Mouse (Mus musculus) midbrain, embryonic 16.5 days (tissue): ENCODE measurements around the gene Pcsk2. TPM values are rescaled to one million over a fixed set of nuclear protein-coding genes. Genes with fewer than 3 reads are reported as not detected.

Experiments used
- ATAC-seq: fragments of 200-750 bp; cut with Nextera tagmentation; 2 replicates; pipeline ENCODE4 v1.8.0; 2017; ENCODE audit warnings: moderate TSS enrichment
- H3K27ac ChIP-seq: fragments of 300-500 bp; sonication (generic); 2 replicates; pipeline ENCODE4 v1.5.1; 2014; ENCODE audit warnings: mild to moderate bottlenecking, low read length, mixed read lengths
- H3K27me3 ChIP-seq: fragments of 300-500 bp; sonication (generic); 2 replicates; pipeline ENCODE4 v1.6.1; 2014; ENCODE audit warnings: low read depth, low read length, mixed read lengths; ENCODE audit not compliant: control insufficient read depth, insufficient read depth
- H3K36me3 ChIP-seq: fragments of 300-500 bp; sonication (generic); 2 replicates; pipeline ENCODE4 v1.6.1; 2014; ENCODE audit warnings: mild to moderate bottlenecking, low read length, moderate library complexity, mixed read lengths; ENCODE audit not compliant: control insufficient read depth, insufficient read depth
- H3K4me1 ChIP-seq: fragments of 300-500 bp; sonication (generic); 2 replicates; pipeline ENCODE4 v1.6.1; 2014; ENCODE audit warnings: mild to moderate bottlenecking, low read length, mixed read lengths; ENCODE audit not compliant: control insufficient read depth, insufficient read depth
- H3K4me2 ChIP-seq: fragments of 300-500 bp; sonication (generic); 2 replicates; pipeline ENCODE4 v1.6.1; 2014; ENCODE audit warnings: mild to moderate bottlenecking, low read length, mixed read lengths
- H3K4me3 ChIP-seq: fragments of 300-500 bp; sonication (generic); 2 replicates; pipeline ENCODE4 v1.5.1; 2014; ENCODE audit warnings: low read depth, mild to moderate bottlenecking, low read length, moderate library complexity, mixed read lengths
- H3K9ac ChIP-seq: fragments of 300-500 bp; sonication (generic); 2 replicates; pipeline ENCODE4 v1.6.1; 2014; ENCODE audit warnings: low read depth, low read length, mixed read lengths
- H3K9me3 ChIP-seq: fragments of 300-500 bp; sonication (generic); replicated peaks from 2 replicates; pipeline ENCODE4 v1.6.1; 2014; ENCODE audit warnings: mild to moderate bottlenecking, low read length, mixed read lengths; ENCODE audit not compliant: control insufficient read depth, poor library complexity, severe bottlenecking
- WGBS: fragments of 180-500 bp; shearing (Covaris S2); extraction: QIAGEN DNeasy Blood & Tissue Kit; methylation state at CpG from one replicate; pipeline ENCODE4 v1.1.7; 2014; 5-methylcytosine and 5-hydroxymethylcytosine counted together
- polyA plus RNA-seq: library from polyadenylated mRNA; unstranded; fragments of >200 nt; fragmentation: Nextera tagmentation; extraction: Ambion mirVana; gene quantifications from 2 replicates; pipeline ENCODE4 v1.2.1, GENCODE M21; 2015

Gene Pcsk2
- polyA plus RNA-seq, 1 experiment from 2014 or later: 35.2 TPM

DNA sequence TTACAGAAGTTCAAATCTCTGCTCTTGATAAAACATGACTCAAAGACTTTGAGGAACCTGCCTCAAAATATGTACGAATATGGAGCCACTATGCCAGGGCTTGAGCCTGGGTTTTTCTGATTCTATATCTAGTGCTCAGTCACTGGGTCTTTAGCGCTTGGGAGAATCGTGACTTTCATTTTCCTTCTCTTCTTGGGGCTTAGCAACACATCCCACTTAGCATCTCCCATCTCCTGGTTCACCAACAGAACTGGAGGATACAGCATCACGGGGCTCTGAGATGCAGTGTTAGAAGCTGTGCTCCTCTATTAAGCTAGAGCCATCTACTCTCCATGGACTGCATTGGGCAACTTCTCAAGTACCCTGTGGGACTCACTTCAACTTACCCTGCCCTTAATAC is 131.9 kb downstream of the Pcsk2 start:
- no peaks in the 10 kb centered on the region; the same call in 1 of the 2 replicates for H3K27me3 ChIP-seq
- H3K36me3 ChIP-seq: no peaks in the 10 kb centered on the region
- H3K27ac ChIP-seq: no peak overlapping the region
- WGBS: 96% methylated on average over 4 of the region's 4 CpGs
- H3K4me2 ChIP-seq: no peak overlapping the region
- H3K9me3 ChIP-seq: no peaks in the 10 kb centered on the region
- no peaks in the 10 kb centered on the region for H3K4me1 ChIP-seq
- no peak overlapping the region for H3K9ac ChIP-seq
- H3K4me3 ChIP-seq: no peak overlapping the region
- ATAC-seq: no peak

DNA sequence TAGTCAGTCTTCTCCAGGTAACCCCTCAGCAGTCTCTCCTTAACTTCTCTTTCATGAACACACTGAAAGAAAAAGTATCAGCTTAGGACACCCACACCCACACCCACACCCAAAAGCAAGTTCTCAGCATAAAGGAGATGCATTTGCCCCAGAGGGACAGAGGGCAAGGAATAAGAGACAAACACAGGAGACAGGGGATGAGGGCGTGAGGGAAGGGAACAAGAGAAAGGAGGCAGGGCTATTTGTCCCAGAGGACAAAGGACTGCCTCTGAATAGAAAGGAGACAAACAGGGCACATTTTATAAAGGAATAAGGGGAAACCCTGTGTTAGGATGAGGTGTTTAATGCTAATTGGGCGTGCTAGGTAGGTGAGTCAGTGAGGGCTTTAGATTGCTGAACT is 133.6 kb downstream of the Pcsk2 start:
- Histone ChIP-seq H3K4me1 (no peaks in the 10 kb centered on the region), H3K27ac (no peak overlapping the region), H3K4me3 (no peak overlapping the region), H3K4me2 (no peak overlapping the region), H3K27me3 (no peaks in the 10 kb centered on the region; the same call in 1 of the 2 replicates), H3K36me3 (no peaks in the 10 kb centered on the region), H3K9me3 (no peaks in the 10 kb centered on the region), H3K9ac (no peak overlapping the region)
- ATAC-seq: no peak
- WGBS: 40% methylated on average over 2 of the region's 2 CpGs

DNA sequence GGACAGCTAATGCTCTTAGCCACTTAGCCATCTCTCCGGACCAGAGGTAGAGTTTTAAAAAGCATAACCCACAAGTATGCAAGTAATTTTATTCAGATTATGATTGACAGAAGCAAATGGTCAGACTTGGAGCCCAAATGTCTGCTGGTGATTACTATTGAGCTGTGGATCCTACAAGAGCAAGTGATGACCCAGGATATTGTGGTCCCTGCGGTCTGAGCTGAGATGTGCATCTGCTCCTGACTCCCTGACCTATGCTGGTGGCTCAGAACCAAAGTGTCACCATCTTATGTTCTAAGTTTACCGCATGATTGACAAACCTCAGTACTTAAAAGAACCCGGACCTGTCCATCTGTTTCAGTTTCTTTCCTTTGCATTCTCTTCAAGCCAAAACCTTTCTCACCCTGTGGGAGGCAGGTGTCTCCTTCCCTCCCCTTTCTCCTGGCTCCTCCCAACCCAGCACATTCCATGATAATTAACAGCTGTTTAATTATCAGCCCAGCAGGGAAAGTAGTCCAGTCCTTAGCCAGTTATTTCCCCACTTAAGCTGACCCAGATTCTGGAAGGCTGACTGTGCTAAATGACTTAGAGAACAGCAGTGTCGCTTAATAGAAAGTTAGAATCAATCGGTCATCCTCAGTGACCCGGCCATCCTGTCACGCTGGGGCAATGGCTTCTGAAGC is 136.1 kb downstream of the Pcsk2 start:
- Histone ChIP-seq H3K27me3 (no peaks in the 10 kb centered on the region; the same call in 1 of the 2 replicates), H3K9ac (no peak overlapping the region), H3K4me2 (no peak overlapping the region), H3K27ac (no peak overlapping the region), H3K9me3 (no peaks in the 10 kb centered on the region), H3K4me3 (no peak overlapping the region), H3K36me3 (no peaks in the 10 kb centered on the region), H3K4me1 (no peaks in the 10 kb centered on the region)
- no peak for ATAC-seq
- 76% methylated on average over 8 of the region's 8 CpGs for WGBS

DNA sequence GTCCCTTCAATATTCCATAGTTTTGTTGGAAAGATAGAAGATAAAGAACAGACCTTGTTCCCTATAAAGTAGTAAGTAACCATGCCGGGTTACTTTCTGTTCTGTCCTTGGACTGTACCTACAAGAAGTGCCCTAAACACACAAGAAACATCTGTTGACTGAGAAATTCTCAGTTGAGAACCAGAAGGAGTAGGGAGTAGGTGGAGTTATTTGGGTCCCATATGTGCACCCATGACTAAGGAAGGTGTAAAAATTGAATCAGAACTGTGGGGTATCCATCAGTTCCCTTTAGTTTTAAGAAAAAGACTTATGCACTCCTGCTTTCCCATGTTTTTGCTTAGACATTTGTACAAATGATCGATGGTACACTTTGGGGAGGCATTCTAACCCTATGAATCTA is 137.6 kb downstream of the Pcsk2 start:
- H3K4me2 ChIP-seq: no peak overlapping the region

DNA sequence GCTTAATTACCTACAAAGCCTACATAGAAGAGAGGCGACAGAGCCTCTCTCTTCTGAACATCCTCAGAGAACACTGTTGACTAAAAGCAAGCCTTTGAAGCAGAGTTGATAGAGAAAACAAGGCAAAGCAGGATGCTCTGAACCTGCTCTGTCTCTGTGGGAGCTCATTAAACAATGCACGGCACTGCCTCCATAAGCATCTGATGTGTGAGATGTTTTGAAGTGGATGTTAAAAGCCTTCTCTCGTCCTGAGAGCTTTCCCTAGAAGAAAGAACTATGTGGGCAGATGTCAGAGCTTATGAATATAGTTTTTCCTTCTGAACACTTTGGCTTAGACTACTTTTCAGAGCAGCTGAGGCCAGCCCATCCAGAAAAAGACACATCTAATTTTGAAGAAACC is 145.3 kb downstream of the Pcsk2 start:
- H3K36me3 ChIP-seq: peaks cover 8% of the 10 kb centered on the region
- no peak overlapping the region for H3K4me3 ChIP-seq
- 45% methylated on average over 3 of the region's 3 CpGs for WGBS
- no peak overlapping the region for H3K9ac ChIP-seq
- H3K9me3 ChIP-seq: peaks cover 8% of the 10 kb centered on the region; the same call in 1 of the 2 replicates
- H3K4me1 ChIP-seq: no peaks in the 10 kb centered on the region; the same call in 1 of the 2 replicates
- H3K4me2 ChIP-seq: no peak overlapping the region
- H3K27me3 ChIP-seq: no peaks in the 10 kb centered on the region
- no peak overlapping the region for H3K27ac ChIP-seq
- ATAC-seq: peak; percentile 56; the same call in 1 of the 2 replicates

More for the DNA sequence above, 137.6 kb downstream of the Pcsk2 start:
- no peak overlapping the region for H3K4me3 ChIP-seq
- H3K4me1 ChIP-seq: no peaks in the 10 kb centered on the region
- no peak overlapping the region for H3K9ac ChIP-seq
- no peaks in the 10 kb centered on the region for H3K36me3 ChIP-seq
- H3K27me3 ChIP-seq: no peaks in the 10 kb centered on the region; the same call in 1 of the 2 replicates
- no peaks in the 10 kb centered on the region for H3K9me3 ChIP-seq
- 93% methylated on average over 2 of the region's 2 CpGs for WGBS
- ATAC-seq: no peak
- no peak overlapping the region for H3K27ac ChIP-seq

DNA sequence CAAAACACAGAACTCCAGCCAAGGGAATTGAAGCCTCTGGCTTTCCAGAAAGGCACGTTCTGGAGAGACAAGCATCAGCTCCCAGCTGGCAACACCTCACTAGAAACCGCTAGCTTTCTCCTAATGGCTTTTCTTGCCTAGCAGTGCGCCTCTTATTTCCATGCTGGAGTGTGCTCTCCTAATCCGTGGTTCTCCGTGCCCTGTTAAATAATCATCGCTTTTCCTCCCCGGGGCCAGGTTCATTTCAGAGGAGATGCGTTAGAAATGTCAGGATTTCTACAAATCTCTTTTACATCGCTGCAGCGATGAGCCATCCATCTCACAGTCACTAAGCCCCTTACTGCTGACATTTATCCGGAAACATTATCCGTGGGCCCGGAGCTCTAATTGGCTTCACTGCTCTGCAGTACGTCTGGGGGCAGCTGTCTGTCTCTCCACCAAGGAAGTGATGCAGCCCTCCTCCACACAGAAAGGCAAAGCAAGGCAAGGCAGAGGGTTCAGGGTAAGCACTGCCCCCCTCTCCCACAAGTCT is 150.1 kb downstream of the Pcsk2 start:
- peaks cover 8% of the 10 kb centered on the region; the same call in 1 of the 2 replicates for H3K9me3 ChIP-seq

DNA sequence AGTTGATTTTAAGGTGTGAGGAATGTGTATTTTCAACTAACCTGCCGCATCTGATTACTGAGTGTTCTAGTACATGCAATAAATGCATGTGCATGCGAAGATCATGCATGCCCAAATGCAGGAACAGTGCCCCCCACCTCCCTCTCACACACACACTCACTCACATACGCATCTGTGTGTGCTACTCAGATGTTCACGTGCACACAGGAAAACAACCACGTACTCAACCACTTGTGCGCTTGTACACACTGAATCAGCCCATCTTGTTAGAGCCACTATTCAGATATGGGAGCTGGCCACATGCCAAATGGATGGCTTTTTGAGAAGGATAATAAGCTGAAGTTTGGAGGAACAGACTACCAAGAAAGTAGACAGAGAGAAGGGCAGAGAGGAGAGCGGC is 150.7 kb downstream of the Pcsk2 start:
- H3K4me1 ChIP-seq: no peaks in the 10 kb centered on the region; the same call in 1 of the 2 replicates
- H3K27ac ChIP-seq: peak overlapping the region; percentile 73
- no peak overlapping the region for H3K9ac ChIP-seq
- H3K4me3 ChIP-seq: no peak overlapping the region
- peaks cover 8% of the 10 kb centered on the region for H3K36me3 ChIP-seq
- 83% methylated on average over 7 of the region's 7 CpGs for WGBS
- no peak overlapping the region for H3K4me2 ChIP-seq
- H3K27me3 ChIP-seq: no peaks in the 10 kb centered on the region
- peaks cover 8% of the 10 kb centered on the region; the same call in 1 of the 2 replicates for H3K9me3 ChIP-seq
- 0 out of 2 replicates have a peak, but pooled peaks have one; percentile 23 for ATAC-seq

More for the DNA sequence above, 150.1 kb downstream of the Pcsk2 start:
- Histone ChIP-seq H3K36me3 (peaks cover 8% of the 10 kb centered on the region), H3K27me3 (no peaks in the 10 kb centered on the region), H3K9ac (no peak overlapping the region), H3K4me2 (peak overlapping the region; percentile 15; the same call in 1 of the 2 replicates), H3K4me3 (no peak overlapping the region), H3K27ac (peak overlapping the region; percentile 73), H3K4me1 (no peaks in the 10 kb centered on the region; the same call in 1 of the 2 replicates)
- ATAC-seq: peak; percentile 83
- 40% methylated on average over 14 of the region's 14 CpGs for WGBS

DNA sequence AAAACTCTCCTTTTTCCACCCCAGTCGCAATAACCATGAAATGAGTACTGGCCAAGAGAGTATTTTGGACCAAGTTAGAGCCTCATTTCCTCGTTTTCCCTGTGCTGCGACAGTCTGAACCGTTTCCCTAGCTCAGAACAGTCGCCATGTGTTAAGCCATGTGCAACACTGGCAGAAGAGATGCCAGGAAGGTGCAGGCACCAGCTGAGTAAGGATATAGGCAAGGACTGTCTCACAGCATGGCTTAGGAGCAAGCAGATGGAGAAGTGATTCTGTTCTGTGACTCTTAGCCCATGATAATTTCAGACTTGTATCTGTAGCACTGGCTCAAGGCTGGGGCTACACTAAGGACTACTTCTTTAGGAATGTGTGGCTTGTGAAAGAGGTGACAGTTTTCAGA is 155.2 kb downstream of the Pcsk2 start:
- H3K9ac ChIP-seq: no peak overlapping the region
- no peaks in the 10 kb centered on the region; the same call in 1 of the 2 replicates for H3K36me3 ChIP-seq
- WGBS: 76% methylated on average over 5 of the region's 5 CpGs
- H3K27me3 ChIP-seq: no peaks in the 10 kb centered on the region
- no peaks in the 10 kb centered on the region for H3K9me3 ChIP-seq
- no peak overlapping the region for H3K4me2 ChIP-seq
- no peak for ATAC-seq
- no peaks in the 10 kb centered on the region; the same call in 1 of the 2 replicates for H3K4me1 ChIP-seq
- H3K4me3 ChIP-seq: no peak overlapping the region
- no peak overlapping the region for H3K27ac ChIP-seq

DNA sequence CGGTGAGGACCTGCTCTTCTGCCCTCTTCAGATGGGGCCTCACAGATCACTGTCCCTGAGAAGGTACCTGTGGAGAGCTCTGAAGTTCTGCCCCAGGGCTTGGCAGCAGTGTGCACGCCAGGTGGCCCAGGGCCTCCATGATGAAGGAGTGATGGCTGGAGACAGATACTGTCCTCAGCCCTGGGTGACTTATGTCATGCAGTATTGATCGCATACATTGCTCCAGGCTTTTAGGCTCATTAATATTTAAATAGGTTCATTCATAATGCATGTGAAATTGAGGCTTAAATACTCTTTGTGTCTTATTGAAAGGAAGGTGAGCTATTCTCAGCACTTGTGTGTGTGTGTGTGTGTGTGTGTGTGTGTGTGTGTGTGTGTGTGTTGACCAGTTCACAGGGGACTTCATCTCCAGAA is 157.0 kb downstream of the Pcsk2 start:
- Histone ChIP-seq H3K4me1 (no peaks in the 10 kb centered on the region), H3K9ac (no peak overlapping the region), H3K9me3 (no peaks in the 10 kb centered on the region), H3K4me3 (no peak overlapping the region), H3K4me2 (no peak overlapping the region), H3K27me3 (no peaks in the 10 kb centered on the region), H3K27ac (0 out of 2 replicates have a peak overlapping the region, but pooled peaks have one; percentile 22), H3K36me3 (no peaks in the 10 kb centered on the region; the same call in 1 of the 2 replicates)
- WGBS: 46% methylated on average over 3 of the region's 3 CpGs
- peak; percentile 83 for ATAC-seq
